Mouse (Mus musculus) hindbrain, embryonic 15.5 days (tissue): ENCODE data around the gene Lbhd1. TPM values are rescaled to one million over a fixed set of nuclear protein-coding genes. Genes with fewer than 3 reads are reported as not detected.
A peak's percentile ranks its signal among the peaks of the same experiment; 100 is the strongest.
"Not testable (repeated sequence)": the region's sequence is repeated elsewhere in the genome, so short reads cannot be mapped to it uniquely, and the experiment has no call there.

ENCODE experiments used
- ATAC-seq: fragments of 200-750 bp; cut with Nextera tagmentation; 2 replicates; pipeline ENCODE4 v1.8.0; 2017; ENCODE audit warnings: low read depth, moderate number of reproducible peaks, moderate TSS enrichment; ENCODE audit not compliant: low FRiP score
- H3K27ac ChIP-seq: fragments of 300-500 bp; sonication (generic); replicated peaks from 2 replicates; pipeline ENCODE4 v1.5.1; 2015; ENCODE audit warnings: mild to moderate bottlenecking, inconsistent platforms
- H3K27me3 ChIP-seq: fragments of 300-500 bp; sonication (generic); 2 replicates; pipeline ENCODE4 v1.6.1; 2015; ENCODE audit warnings: control low read depth, inconsistent platforms
- H3K36me3 ChIP-seq: fragments of 300-500 bp; sonication (generic); 2 replicates; pipeline ENCODE4 v1.6.1; 2015; ENCODE audit warnings: control low read depth, inconsistent platforms
- H3K4me1 ChIP-seq: fragments of 300-500 bp; sonication (generic); replicated peaks from 2 replicates; pipeline ENCODE4 v1.6.1; 2015; ENCODE audit warnings: control low read depth, inconsistent platforms
- H3K4me2 ChIP-seq: fragments of 300-500 bp; sonication (generic); 2 replicates; pipeline ENCODE4 v1.6.1; 2015; ENCODE audit warnings: moderate library complexity, mild to moderate bottlenecking, inconsistent platforms
- H3K4me3 ChIP-seq: fragments of 300-500 bp; sonication (generic); 2 replicates; pipeline ENCODE4 v1.5.1; 2015; ENCODE audit warnings: mild to moderate bottlenecking, inconsistent platforms
- H3K9ac ChIP-seq: fragments of 300-500 bp; sonication (generic); 2 replicates; pipeline ENCODE4 v1.6.1; 2015; ENCODE audit warnings: inconsistent platforms
- H3K9me3 ChIP-seq: fragments of 300-500 bp; sonication (generic); 2 replicates; pipeline ENCODE4 v1.6.1; 2016; ENCODE audit warnings: control low read depth, inconsistent platforms
- whole genome bisulfite sequencing: fragments of 180-500 bp; shearing (Covaris S2); methylation state at CpG from one replicate; pipeline ENCODE4 v1.1.7; 2015; 5-methylcytosine and 5-hydroxymethylcytosine counted together
- polyA plus RNA-seq: library from polyadenylated mRNA; unstranded; fragments of >200 nt; fragmentation: Nextera tagmentation; extraction: Ambion mirVana; gene quantifications from 2 replicates; pipeline ENCODE4 v1.2.1, GENCODE M21; 2015

Lbhd1 gene
- polyA plus RNA-seq, 1 experiment from 2014 or later = 43.0 TPM

- Histone ChIP-seq H3K4me2 (no peak within 1 kb of the TSS), H3K9me3 (no peaks in the 10 kb centered on the region), H3K36me3 (peaks cover 29% of the 10 kb centered on the region), H3K4me1 (no peaks in the 10 kb centered on the region), H3K9ac (no peak within 1 kb of the TSS), H3K27ac (no peak within 1 kb of the TSS), H3K27me3 (no peaks in the 10 kb centered on the region), H3K4me3 (no peak within 1 kb of the TSS)
- ATAC-seq = 0 out of 2 replicates have a peak, but pooled peaks have one; percentile 55
- WGBS = 43% methylated on average over 7 of the region's 7 CpGs
These were observed 33.1 kb upstream of the Lbhd1 start, which contains the start of gene Lrrn4cl for GRCm38 (mm10) chr19:8850402-8850901. Gene Lrrn4cl, plus strand, starts transcription at chr19:8850768.

DNA sequence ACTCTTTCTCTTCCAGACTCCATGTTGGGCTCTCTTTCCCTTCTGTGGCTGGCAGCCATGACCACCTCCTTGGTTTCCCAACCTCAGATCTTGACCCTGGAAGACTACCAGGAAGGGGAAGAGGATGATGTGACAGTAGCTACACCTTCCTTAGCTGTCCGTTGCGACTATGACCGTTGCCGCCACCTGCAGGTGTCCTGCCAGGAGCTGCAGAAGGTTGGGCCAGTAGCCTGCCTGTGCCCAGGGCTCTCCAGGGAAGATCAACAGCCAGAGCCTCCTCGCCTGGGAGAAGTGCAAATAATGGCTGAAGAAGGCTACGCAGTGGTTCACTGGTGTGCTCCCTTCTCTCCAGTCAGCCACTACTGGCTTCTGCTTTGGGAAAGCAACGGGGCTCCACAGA lies 31.9 kb upstream of the Lbhd1 start:
- Histone ChIP-seq H3K27ac (no peak overlapping the region), H3K9ac (no peak overlapping the region), H3K9me3 (no peaks in the 10 kb centered on the region), H3K4me2 (no peak overlapping the region), H3K36me3 (peaks cover 18% of the 10 kb centered on the region), H3K4me1 (no peaks in the 10 kb centered on the region), H3K4me3 (no peak overlapping the region), H3K27me3 (no peaks in the 10 kb centered on the region)
- ATAC-seq = no peak
- 67% methylated on average over 7 of the region's 7 CpGs for WGBS

DNA sequence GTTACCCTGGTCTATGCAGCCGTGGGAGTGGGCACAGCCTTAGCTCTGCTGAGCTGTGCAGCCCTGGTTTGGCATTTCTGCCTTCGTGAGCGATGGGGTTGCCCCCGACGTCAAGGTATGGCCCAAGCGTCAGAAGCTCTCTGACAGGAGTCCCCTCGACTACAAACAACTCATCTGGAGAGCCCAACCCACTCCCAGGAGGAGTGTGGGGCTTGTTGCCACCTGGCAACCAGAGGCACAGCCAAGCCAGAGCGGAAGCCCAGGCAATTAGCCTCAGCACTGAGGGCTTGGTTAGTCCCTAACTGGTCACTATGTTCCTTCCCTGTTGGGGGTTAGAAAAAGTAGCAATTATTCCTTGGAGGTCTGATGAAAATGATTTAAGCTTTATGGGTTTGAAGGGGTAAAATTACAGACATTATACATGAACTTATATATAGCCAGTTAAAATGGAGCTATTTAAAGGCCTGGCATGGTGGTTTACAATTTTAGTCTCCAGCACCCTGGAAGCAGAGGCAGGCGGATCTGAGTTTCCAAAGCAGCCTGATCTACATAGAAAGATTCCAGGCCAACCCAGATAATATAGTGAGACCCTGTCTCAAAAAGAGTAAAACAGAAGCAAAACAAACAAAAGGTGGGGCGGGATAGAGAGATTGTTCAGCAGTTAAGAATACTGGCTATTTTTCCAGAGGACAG lies 31.1 kb upstream of the Lbhd1 start:
- no peak for ATAC-seq
- Histone ChIP-seq H3K9ac (no peak overlapping the region), H3K4me2 (no peak overlapping the region), H3K36me3 (peaks cover 11% of the 10 kb centered on the region), H3K4me3 (no peak overlapping the region), H3K27me3 (no peaks in the 10 kb centered on the region), H3K9me3 (no peaks in the 10 kb centered on the region), H3K27ac (no peak overlapping the region), H3K4me1 (no peaks in the 10 kb centered on the region)
- WGBS = 67% methylated on average over 10 of the region's 10 CpGs

DNA sequence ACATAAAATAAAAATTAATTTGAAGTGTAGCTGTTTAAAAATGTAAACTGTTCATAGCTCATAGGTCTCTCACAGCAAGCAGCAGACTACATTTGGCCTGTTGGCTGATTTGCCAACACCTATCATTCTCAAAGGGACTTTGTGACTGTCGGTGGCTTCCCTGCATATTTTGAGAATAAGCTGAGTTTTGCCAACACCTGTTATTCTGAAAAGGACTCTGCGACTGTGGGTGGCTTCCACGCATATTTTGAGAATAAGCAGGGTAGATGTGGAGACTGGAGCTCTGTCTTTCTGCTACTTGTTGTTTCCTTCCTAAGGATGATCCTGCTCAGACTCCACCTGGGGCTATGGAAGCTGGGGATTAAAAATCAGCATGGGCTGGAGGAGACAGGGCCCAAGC lies 30.4 kb upstream of the Lbhd1 start:
- H3K4me1 ChIP-seq = no peaks in the 10 kb centered on the region
- no peak overlapping the region for H3K9ac ChIP-seq
- WGBS = 91% methylated on average over 3 of the region's 3 CpGs
- H3K9me3 ChIP-seq = no peaks in the 10 kb centered on the region
- peaks cover 6% of the 10 kb centered on the region; the same call in 1 of the 2 replicates for H3K36me3 ChIP-seq
- H3K4me3 ChIP-seq = no peak overlapping the region
- ATAC-seq = no peak
- H3K27me3 ChIP-seq = no peaks in the 10 kb centered on the region
- H3K27ac ChIP-seq = no peak overlapping the region
- H3K4me2 ChIP-seq = no peak overlapping the region

DNA sequence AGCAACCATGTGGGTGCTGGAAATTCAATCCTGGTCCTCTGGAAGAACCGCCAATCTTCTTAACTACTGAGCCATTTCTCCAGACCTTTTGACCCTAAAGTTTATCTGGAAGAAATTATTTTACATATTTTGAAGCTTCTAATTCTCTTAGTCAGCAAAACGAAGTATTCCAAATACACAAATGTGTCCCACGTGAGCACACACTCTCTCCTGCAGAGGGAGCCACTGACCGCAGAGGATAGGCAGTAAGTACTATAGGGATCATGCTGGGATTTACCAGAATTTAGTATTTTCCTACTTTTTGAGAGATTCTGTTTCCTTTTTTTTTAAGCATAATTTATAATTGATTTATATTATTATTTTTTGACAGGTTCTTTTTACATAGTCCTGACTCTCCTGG lies 25.8 kb upstream of the Lbhd1 start:
- H3K27ac ChIP-seq = no peak overlapping the region
- ATAC-seq = no peak

GRCm38 (mm10) chr19:8859018-8859417 lies 24.5 kb upstream of the Lbhd1 start:
- no peaks in the 10 kb centered on the region for H3K36me3 ChIP-seq
- no peaks in the 10 kb centered on the region for H3K27me3 ChIP-seq
- no peak overlapping the region for H3K4me2 ChIP-seq
- H3K27ac ChIP-seq = no peak overlapping the region
- ATAC-seq = no peak
- H3K4me3 ChIP-seq = no peak overlapping the region
- H3K9ac ChIP-seq = no peak overlapping the region
- no peaks in the 10 kb centered on the region for H3K4me1 ChIP-seq
- WGBS = 22% methylated on average over 1 of the region's 1 CpGs
- H3K9me3 ChIP-seq = no peaks in the 10 kb centered on the region

More for the DNA sequence above, 25.8 kb upstream of the Lbhd1 start:
- Histone ChIP-seq H3K36me3 (no peaks in the 10 kb centered on the region), H3K4me2 (no peak overlapping the region), H3K4me3 (no peak overlapping the region), H3K4me1 (no peaks in the 10 kb centered on the region), H3K9me3 (no peaks in the 10 kb centered on the region), H3K9ac (no peak overlapping the region), H3K27me3 (no peaks in the 10 kb centered on the region)
- WGBS = 36% methylated on average over 4 of the region's 4 CpGs

GRCm38 (mm10) chr19:8864265-8864664 lies 19.3 kb upstream of the Lbhd1 start:
- no peak for ATAC-seq
- Histone ChIP-seq H3K4me3 (no peak overlapping the region), H3K36me3 (no peaks in the 10 kb centered on the region), H3K9ac (no peak overlapping the region), H3K27ac (no peak overlapping the region), H3K27me3 (no peaks in the 10 kb centered on the region), H3K9me3 (no peaks in the 10 kb centered on the region), H3K4me1 (no peaks in the 10 kb centered on the region), H3K4me2 (no peak overlapping the region)
- WGBS = 89% methylated on average over 6 of the region's 6 CpGs

DNA sequence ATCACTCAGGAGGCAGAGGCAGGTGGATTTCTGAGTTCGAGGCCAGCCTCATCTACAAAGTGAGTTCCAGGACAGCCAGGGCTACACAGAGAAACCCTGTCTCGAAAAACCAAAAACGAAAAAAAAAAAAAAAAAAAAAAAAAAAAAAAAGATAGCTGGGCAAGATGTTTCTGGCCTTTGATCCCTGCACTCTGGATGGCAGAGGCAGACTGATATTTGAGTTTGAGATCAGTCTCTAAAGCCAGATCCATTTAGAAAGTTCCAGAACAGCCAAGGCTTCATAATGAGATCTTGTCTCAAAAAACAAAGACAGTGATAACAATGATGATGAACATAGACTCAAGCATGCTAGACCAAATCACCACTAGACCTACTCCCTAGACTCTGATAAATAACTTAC lies 13.2 kb upstream of the Lbhd1 start:
- WGBS = 80% methylated on average over 3 of the region's 3 CpGs
- not testable (repeated sequence) for ATAC-seq, H3K9ac ChIP-seq, H3K27me3 ChIP-seq, H3K9me3 ChIP-seq
- Histone ChIP-seq H3K4me3 (peak overlapping the region; percentile 92; the same call in 1 of the 2 replicates), H3K36me3 (peaks cover 17% of the 10 kb centered on the region), H3K27ac (0 out of 2 replicates have a peak overlapping the region, but pooled peaks have one; percentile 81), H3K4me2 (peak overlapping the region; percentile 92), H3K4me1 (peaks cover 16% of the 10 kb centered on the region)

GRCm38 (mm10) chr19:8870838-8871237 lies 12.7 kb upstream of the Lbhd1 start:
- Histone ChIP-seq H3K4me2 (peak overlapping the region; percentile 92), H3K4me3 (peak overlapping the region; percentile 92), H3K27me3 (no peaks in the 10 kb centered on the region), H3K4me1 (peaks cover 16% of the 10 kb centered on the region), H3K9ac (peak overlapping the region; percentile 99), H3K27ac (peak overlapping the region; percentile 81), H3K36me3 (peaks cover 22% of the 10 kb centered on the region), H3K9me3 (no peaks in the 10 kb centered on the region)
- 61% methylated on average over 9 of the region's 9 CpGs for WGBS
- ATAC-seq = peak; percentile 52

- Histone ChIP-seq H3K4me3 (peak within 1 kb of the TSS; percentile 92), H3K27ac (peak within 1 kb of the TSS; percentile 81), H3K4me1 (peaks cover 16% of the 10 kb centered on the region)
These were observed 12.0 kb upstream of the Lbhd1 start, which contains the start of gene Ubxn1 for GRCm38 (mm10) chr19:8871267-8872186. Gene Ubxn1, plus strand, starts transcription at chr19:8871496.

DNA sequence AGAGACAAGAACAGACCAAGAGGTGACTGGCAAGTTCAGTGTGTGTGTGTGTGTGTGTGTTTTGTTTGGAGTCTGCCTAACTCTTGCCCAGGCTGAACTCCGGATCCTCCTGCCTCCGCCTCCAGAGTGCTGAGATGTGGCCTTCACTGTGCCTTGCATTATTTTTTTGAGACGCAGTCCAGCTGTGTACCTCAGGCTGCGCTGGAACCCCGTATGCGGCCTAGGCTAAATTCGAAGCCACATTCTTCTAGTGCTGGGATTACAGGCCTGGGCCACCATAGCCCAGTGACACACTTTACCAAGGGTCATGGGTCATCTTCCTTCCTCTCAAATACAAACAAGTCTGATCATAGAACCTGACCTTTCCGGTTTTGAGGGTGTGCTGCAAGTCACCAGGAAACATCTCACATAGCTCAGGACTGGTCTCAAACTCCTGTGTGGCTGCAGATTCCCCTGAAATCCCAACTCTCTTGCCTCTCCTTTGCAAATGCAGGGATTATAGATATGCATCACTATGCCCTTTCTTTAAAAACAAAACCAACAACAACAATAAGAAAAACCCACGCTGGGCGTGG lies 11.2 kb upstream of the Lbhd1 start:
- Histone ChIP-seq H3K27me3 (no peaks in the 10 kb centered on the region), H3K36me3 (peaks cover 33% of the 10 kb centered on the region), H3K27ac (0 out of 2 replicates have a peak overlapping the region, but pooled peaks have one; percentile 81), H3K4me1 (peaks cover 16% of the 10 kb centered on the region), H3K9me3 (no peaks in the 10 kb centered on the region), H3K9ac (peak overlapping the region; percentile 99), H3K4me2 (peak overlapping the region; percentile 92), H3K4me3 (peak overlapping the region; percentile 92)
- ATAC-seq = no peak
- WGBS = 79% methylated on average over 10 of the region's 10 CpGs

More at GRCm38 (mm10) chr19:8871267-8872186, 12.0 kb upstream of the Lbhd1 start, which contains the start of gene Ubxn1:
- Histone ChIP-seq H3K36me3 (peaks cover 28% of the 10 kb centered on the region), H3K4me2 (peak within 1 kb of the TSS; percentile 92), H3K9ac (peak within 1 kb of the TSS; percentile 99), H3K27me3 (no peaks in the 10 kb centered on the region), H3K9me3 (no peaks in the 10 kb centered on the region)
- WGBS = under 1% methylated on average over 59 of the region's 59 CpGs
- peak; percentile 97 for ATAC-seq
